Mouse (Mus musculus): Measurements from ENCODE around the gene Pawr.
A peak's percentile ranks its signal among the peaks of the same experiment; 100 is the strongest.
"Not testable (repeated sequence)": the region's sequence is repeated elsewhere in the genome, so short reads cannot be mapped to it uniquely, and the experiment has no call there.

Pawr gene

GRCm38 (mm10) chr10:108315236-108315635 is 16.7 kb upstream of the Pawr start:
- DNase-seq: no peak

GRCm38 (mm10) chr10:108328356-108328755 is 3.6 kb upstream of the Pawr start:
- no peak for DNase-seq

- DNase-seq: no peak
These were observed 2.9 kb upstream of the Pawr start for GRCm38 (mm10) chr10:108328983-108329382.

GRCm38 (mm10) chr10:108329771-108330170 is 2.1 kb upstream of the Pawr start:
- DNase-seq: no peak

GRCm38 (mm10) chr10:108330964-108331363 is 957 bp upstream of the Pawr start:
- DNase-seq: no peak

- peak; percentile 79 to 86 for DNase-seq
These were observed 935 bp downstream of the Pawr start for GRCm38 (mm10) chr10:108332571-108333541.

- DNase-seq: peak in 1 of 2 experiments; percentile 28
These were observed 1.7 kb downstream of the Pawr start for GRCm38 (mm10) chr10:108333642-108334041.

- no peak for DNase-seq
These were observed 2.2 kb downstream of the Pawr start for GRCm38 (mm10) chr10:108334096-108334495.

- no peak for DNase-seq
These were observed 3.9 kb downstream of the Pawr start for GRCm38 (mm10) chr10:108335736-108336292.

- peak in 1 of 2 experiments; percentile 47 for DNase-seq
These were observed 4.7 kb downstream of the Pawr start for GRCm38 (mm10) chr10:108336581-108336980.

- no peak for DNase-seq
These were observed 6.4 kb downstream of the Pawr start for GRCm38 (mm10) chr10:108338055-108338961.

GRCm38 (mm10) chr10:108339118-108339517 is 7.2 kb downstream of the Pawr start:
- DNase-seq: no peak

- no peak for DNase-seq
These were observed 8.0 kb downstream of the Pawr start for GRCm38 (mm10) chr10:108339872-108340271.

GRCm38 (mm10) chr10:108343734-108344133 is 11.8 kb downstream of the Pawr start:
- DNase-seq: no peak

- DNase-seq: no peak
These were observed 13.2 kb downstream of the Pawr start for GRCm38 (mm10) chr10:108345123-108345522.

- not testable (repeated sequence) for DNase-seq
These were observed 14.4 kb downstream of the Pawr start for GRCm38 (mm10) chr10:108346301-108346700.

GRCm38 (mm10) chr10:108350125-108351070 is 18.5 kb downstream of the Pawr start:
- DNase-seq: no peak

GRCm38 (mm10) chr10:108352944-108353343 is 21.0 kb downstream of the Pawr start:
- DNase-seq: no peak

- DNase-seq: no peak
These were observed 22.9 kb downstream of the Pawr start for GRCm38 (mm10) chr10:108354726-108355391.

GRCm38 (mm10) chr10:108355392-108355775 is 23.5 kb downstream of the Pawr start:
- DNase-seq: no peak

- no peak for DNase-seq
These were observed 24.8 kb downstream of the Pawr start for GRCm38 (mm10) chr10:108356601-108357187.

All from kidney, postnatal 4 days (tissue).